Mouse (Mus musculus): Measurements from ENCODE around the gene Tsen15. TPM values are rescaled to one million over a fixed set of nuclear protein-coding genes. Genes with fewer than 3 reads are reported as not detected.

Gene Tsen15
- polyA plus RNA-seq (2014; fragmentation: Nextera tagmentation; extraction: Ambion mirVana): 87.2 and 90.3 TPM in 2 replicates

DNA sequence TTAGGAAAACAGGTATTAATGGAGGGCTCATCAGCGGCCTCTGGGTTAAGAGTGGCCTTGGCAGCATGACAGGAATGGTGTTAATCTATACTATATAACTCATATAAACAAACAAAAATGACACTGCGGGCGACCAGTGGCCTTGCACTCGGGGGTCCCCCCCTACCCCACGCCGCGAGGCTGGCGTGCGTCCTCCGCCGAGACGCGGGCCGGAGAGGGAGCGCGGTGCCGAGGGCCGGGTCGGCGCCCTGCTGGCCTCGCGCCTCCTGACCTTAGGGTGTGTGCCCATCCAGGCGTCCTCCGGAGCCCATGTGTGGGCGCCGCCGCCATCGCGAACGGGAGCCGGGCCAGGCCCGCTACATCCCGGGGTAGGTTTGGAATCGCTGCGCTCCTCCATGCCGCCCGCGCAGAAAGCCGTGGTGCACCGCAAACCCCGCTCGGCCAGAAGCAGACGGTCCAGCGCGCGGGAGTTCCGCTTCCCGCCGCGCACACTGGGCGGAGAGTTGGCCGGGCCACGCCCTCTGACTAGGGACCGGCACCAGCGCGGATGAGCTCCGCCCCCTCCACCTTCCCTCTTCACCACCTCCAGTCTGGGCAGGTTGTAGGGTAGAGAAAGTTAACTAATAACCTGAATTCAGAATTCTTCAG, at the start of gene Tsen15:
Tsen15 (minus strand) TSS at position 501 of the 648 bp plus-strand sequence.
- H3K36me3 ChIP-seq (ENCODE audit: insufficient read depth): peaks cover 5% of the 10 kb centered on the region; the same call in 1 of the 2 replicates
- H3K9ac ChIP-seq: peak within 1 kb of the TSS; percentile 79
- TF ChIP-seq CTCF (IDR thresholded peaks at IDR 0.05; ENCODE audit: low read depth): no peak
- DNase-seq (peak; percentile 92), ATAC-seq (ENCODE audit: insufficient read depth) (peak; percentile 99)
- H3K9me3 ChIP-seq (ENCODE audit: low read depth, low read length): no peaks in the 10 kb centered on the region
- H3K4me2 ChIP-seq: peak within 1 kb of the TSS; percentile 78
- H3K4me1 ChIP-seq (ENCODE audit: insufficient read depth): no peaks in the 10 kb centered on the region
- H3K4me3 ChIP-seq (ENCODE audit: low read depth, low read length): peak within 1 kb of the TSS; percentile 82
- WGBS: under 1% methylated on average over 55 of the region's 57 CpGs
- no peaks in the 10 kb centered on the region for H3K27me3 ChIP-seq (ENCODE audit: insufficient read depth, low read length)
- no peak within 1 kb of the TSS for H3K27ac ChIP-seq (ENCODE audit: low read depth)

DNA sequence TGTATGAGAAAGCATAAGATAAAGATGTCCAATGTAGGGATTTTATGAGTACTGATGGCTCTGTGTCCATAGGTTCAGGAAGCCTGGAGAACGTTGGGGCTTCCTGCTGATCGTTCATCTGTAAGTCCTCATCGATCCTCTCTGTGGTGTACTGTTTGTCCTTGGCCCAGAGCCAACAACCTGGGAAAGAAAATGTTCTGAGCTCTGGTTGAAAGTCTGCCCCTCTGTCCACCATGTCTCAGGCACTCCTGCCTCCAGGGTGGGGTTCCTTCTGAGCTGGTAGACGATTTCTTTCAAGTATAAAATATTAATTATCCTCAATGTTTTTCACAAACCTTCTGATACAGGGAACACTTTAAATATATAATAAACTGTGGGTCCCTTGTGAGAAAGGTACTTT, 47.7 kb upstream of the Tsen15 start:
- H3K4me3 ChIP-seq (ENCODE audit: low read depth, low read length): no peak overlapping the region
- ATAC-seq (ENCODE audit: insufficient read depth): no peak
- WGBS: 57% methylated on average over 4 of the region's 4 CpGs
- no peak for DNase-seq
- H3K36me3 ChIP-seq (ENCODE audit: insufficient read depth): no peaks in the 10 kb centered on the region
- no peaks in the 10 kb centered on the region for H3K4me1 ChIP-seq (ENCODE audit: insufficient read depth)
- H3K9ac ChIP-seq: no peak overlapping the region
- H3K27me3 ChIP-seq (ENCODE audit: insufficient read depth, low read length): no peaks in the 10 kb centered on the region
- no peak overlapping the region for H3K27ac ChIP-seq (ENCODE audit: low read depth)
- H3K4me2 ChIP-seq: no peak overlapping the region
- H3K9me3 ChIP-seq (ENCODE audit: low read depth, low read length): no peaks in the 10 kb centered on the region
- no peak for TF ChIP-seq CTCF (IDR thresholded peaks at IDR 0.05; ENCODE audit: low read depth)

DNA sequence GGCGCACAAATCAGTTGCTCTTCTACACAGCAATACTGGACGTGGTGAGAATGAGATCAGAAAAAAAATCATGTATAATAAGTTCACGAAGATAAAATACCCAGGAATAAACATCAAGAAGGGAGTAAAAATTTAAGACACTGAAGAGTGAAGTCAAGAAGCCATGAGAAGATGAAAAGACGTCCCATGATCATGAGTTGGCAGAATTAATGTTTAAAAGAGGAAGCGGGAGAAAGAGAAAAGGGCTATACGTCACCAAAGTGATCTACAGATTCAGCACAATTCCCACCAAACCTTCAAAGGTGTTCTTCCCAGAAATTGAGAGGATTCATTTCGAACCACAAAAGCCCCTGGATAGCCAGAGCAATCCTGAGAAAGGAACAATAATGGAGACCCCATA, 43.3 kb upstream of the Tsen15 start:
- H3K27ac ChIP-seq (ENCODE audit: low read depth): no peak overlapping the region

GRCm38 (mm10) chr1:152427912-152428581, 41.6 kb upstream of the Tsen15 start:
- no peaks in the 10 kb centered on the region; the same call in 1 of the 2 replicates for H3K4me1 ChIP-seq (ENCODE audit: insufficient read depth)
- no peak for TF ChIP-seq CTCF (IDR thresholded peaks at IDR 0.05; ENCODE audit: low read depth)
- peak overlapping the region; percentile 16; the same call in 1 of the 2 replicates for H3K4me2 ChIP-seq
- H3K36me3 ChIP-seq (ENCODE audit: insufficient read depth): no peaks in the 10 kb centered on the region
- ATAC-seq (ENCODE audit: insufficient read depth) (no peak), DNase-seq (peak; percentile 32)
- H3K9ac ChIP-seq: no peak overlapping the region
- no peak overlapping the region for H3K4me3 ChIP-seq (ENCODE audit: low read depth, low read length)
- WGBS: 39% methylated on average over 12 of the region's 12 CpGs
- H3K9me3 ChIP-seq (ENCODE audit: low read depth, low read length): no peaks in the 10 kb centered on the region
- H3K27me3 ChIP-seq (ENCODE audit: insufficient read depth, low read length): no peaks in the 10 kb centered on the region
- H3K27ac ChIP-seq (ENCODE audit: low read depth): no peak overlapping the region

More for the DNA sequence above, 43.3 kb upstream of the Tsen15 start:
- H3K27me3 ChIP-seq (ENCODE audit: insufficient read depth, low read length): no peaks in the 10 kb centered on the region
- H3K4me1 ChIP-seq (ENCODE audit: insufficient read depth): no peaks in the 10 kb centered on the region
- no peak overlapping the region for H3K9ac ChIP-seq
- WGBS: 79% methylated on average over 7 of the region's 7 CpGs
- DNase-seq (no peak), ATAC-seq (ENCODE audit: insufficient read depth) (no peak)
- no peaks in the 10 kb centered on the region for H3K36me3 ChIP-seq (ENCODE audit: insufficient read depth)
- H3K9me3 ChIP-seq (ENCODE audit: low read depth, low read length): no peaks in the 10 kb centered on the region
- H3K4me3 ChIP-seq (ENCODE audit: low read depth, low read length): no peak overlapping the region
- no peak overlapping the region for H3K4me2 ChIP-seq
- TF ChIP-seq CTCF (IDR thresholded peaks at IDR 0.05; ENCODE audit: low read depth): no peak

GRCm38 (mm10) chr1:152423052-152423451, 36.6 kb upstream of the Tsen15 start:
- no peak overlapping the region for H3K9ac ChIP-seq
- H3K4me2 ChIP-seq: no peak overlapping the region
- WGBS: 82% methylated on average over 3 of the region's 3 CpGs
- no peak for TF ChIP-seq CTCF (IDR thresholded peaks at IDR 0.05; ENCODE audit: low read depth)
- no peak overlapping the region for H3K4me3 ChIP-seq (ENCODE audit: low read depth, low read length)
- DNase-seq: no peak
- H3K36me3 ChIP-seq (ENCODE audit: insufficient read depth): no peaks in the 10 kb centered on the region
- peaks cover 4% of the 10 kb centered on the region; the same call in 1 of the 2 replicates for H3K4me1 ChIP-seq (ENCODE audit: insufficient read depth)
- no peak for ATAC-seq (ENCODE audit: insufficient read depth)
- H3K27ac ChIP-seq (ENCODE audit: low read depth): no peak overlapping the region
- 0 out of 2 replicates have a peak, but pooled peaks cover 4% of the 10 kb centered on the region for H3K27me3 ChIP-seq (ENCODE audit: insufficient read depth, low read length)
- no peaks in the 10 kb centered on the region for H3K9me3 ChIP-seq (ENCODE audit: low read depth, low read length)

GRCm38 (mm10) chr1:152422295-152422694, 35.8 kb upstream of the Tsen15 start:
- H3K4me1 ChIP-seq (ENCODE audit: insufficient read depth): peaks cover 4% of the 10 kb centered on the region; the same call in 1 of the 2 replicates
- 0 out of 2 replicates have a peak, but pooled peaks cover 4% of the 10 kb centered on the region for H3K27me3 ChIP-seq (ENCODE audit: insufficient read depth, low read length)
- 55% methylated on average over 3 of the region's 3 CpGs for WGBS
- TF ChIP-seq CTCF (IDR thresholded peaks at IDR 0.05; ENCODE audit: low read depth): no peak
- no peak overlapping the region for H3K9ac ChIP-seq
- no peak overlapping the region for H3K27ac ChIP-seq (ENCODE audit: low read depth)
- DNase-seq (no peak), ATAC-seq (ENCODE audit: insufficient read depth) (no peak)
- H3K36me3 ChIP-seq (ENCODE audit: insufficient read depth): no peaks in the 10 kb centered on the region
- no peak overlapping the region for H3K4me3 ChIP-seq (ENCODE audit: low read depth, low read length)
- no peaks in the 10 kb centered on the region for H3K9me3 ChIP-seq (ENCODE audit: low read depth, low read length)
- no peak overlapping the region for H3K4me2 ChIP-seq

DNA sequence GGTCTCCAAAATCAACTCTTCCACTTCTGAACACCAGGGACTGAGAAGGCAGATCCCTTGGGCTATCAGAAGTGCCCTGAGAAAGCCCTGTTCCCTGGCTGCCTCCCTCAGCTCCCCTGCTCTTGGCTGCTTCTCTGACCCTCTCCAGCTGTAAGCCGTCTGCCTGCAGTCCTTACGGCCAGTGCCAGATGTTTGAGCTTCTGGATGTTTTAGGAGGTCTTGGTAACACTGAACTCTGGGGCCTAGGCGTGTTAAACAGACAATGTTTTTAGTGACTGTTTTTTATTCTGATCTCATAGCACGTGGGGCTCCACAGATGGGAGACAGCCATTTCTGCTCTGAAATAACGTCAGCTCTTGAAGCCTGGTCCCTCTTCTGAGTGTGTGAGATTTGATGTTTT, 31.1 kb upstream of the Tsen15 start:
- 12% methylated on average over 5 of the region's 5 CpGs for WGBS
- Histone ChIP-seq H3K27me3 (ENCODE audit: insufficient read depth, low read length) (0 out of 2 replicates have a peak, but pooled peaks cover 4% of the 10 kb centered on the region), H3K4me3 (ENCODE audit: low read depth, low read length) (no peak overlapping the region), H3K27ac (ENCODE audit: low read depth) (peak overlapping the region; percentile 67; the same call in 1 of the 2 replicates), H3K9ac (no peak overlapping the region), H3K4me1 (ENCODE audit: insufficient read depth) (peaks cover 12% of the 10 kb centered on the region; the same call in 1 of the 2 replicates), H3K9me3 (ENCODE audit: low read depth, low read length) (peaks cover 2% of the 10 kb centered on the region), H3K36me3 (ENCODE audit: insufficient read depth) (no peaks in the 10 kb centered on the region), H3K4me2 (no peak overlapping the region)
- peak; percentile 92 for DNase-seq
- ATAC-seq (ENCODE audit: insufficient read depth): peak; percentile 93
- no peak for TF ChIP-seq CTCF (IDR thresholded peaks at IDR 0.05; ENCODE audit: low read depth)
